Mouse (Mus musculus) limb, embryonic 15.5 days (tissue): Measurements from ENCODE around the gene Ephx1. TPM values are rescaled to one million over a fixed set of nuclear protein-coding genes. Genes with fewer than 3 reads are reported as not detected.
A peak's percentile ranks its signal among the peaks of the same experiment; 100 is the strongest.

Experiments used
- ATAC-seq: fragments of 200-750 bp; cut with Nextera tagmentation; 2 replicates; pipeline ENCODE4 v1.8.0; 2017; ENCODE audit warnings: low read depth, moderate TSS enrichment; ENCODE audit not compliant: insufficient number of reproducible peaks, low FRiP score, low TSS enrichment
- H3K27ac ChIP-seq: fragments of 300-500 bp; sonication (generic); 2 replicates; pipeline ENCODE4 v1.5.1; 2015; ENCODE audit warnings: moderate library complexity, mild to moderate bottlenecking, inconsistent platforms
- H3K27me3 ChIP-seq: fragments of 300-500 bp; sonication (generic); 2 replicates; pipeline ENCODE4 v1.6.1; 2015; ENCODE audit warnings: inconsistent platforms
- H3K36me3 ChIP-seq: fragments of 300-500 bp; sonication (generic); 2 replicates; pipeline ENCODE4 v1.6.1; 2015; ENCODE audit warnings: inconsistent platforms
- H3K4me1 ChIP-seq: fragments of 300-500 bp; sonication (generic); 2 replicates; pipeline ENCODE4 v1.6.1; 2015; ENCODE audit warnings: inconsistent platforms
- H3K4me2 ChIP-seq: fragments of 300-500 bp; sonication (generic); 2 replicates; pipeline ENCODE4 v1.6.1; 2015; ENCODE audit warnings: mild to moderate bottlenecking, inconsistent platforms
- H3K4me3 ChIP-seq: fragments of 300-500 bp; sonication (generic); 2 replicates; pipeline ENCODE4 v1.5.1; 2015; ENCODE audit warnings: mild to moderate bottlenecking, inconsistent platforms
- H3K9ac ChIP-seq: fragments of 300-500 bp; sonication (generic); 2 replicates; pipeline ENCODE4 v1.6.1; 2015; ENCODE audit warnings: inconsistent platforms
- H3K9me3 ChIP-seq: fragments of 300-500 bp; sonication (generic); 2 replicates; pipeline ENCODE4 v1.6.1; 2016; ENCODE audit warnings: inconsistent platforms
- WGBS: fragments of 180-500 bp; shearing (Covaris S2); methylation state at CpG from one replicate; pipeline ENCODE4 v1.1.7; 2015; 5-methylcytosine and 5-hydroxymethylcytosine counted together
- polyA plus RNA-seq: library from polyadenylated mRNA; unstranded; fragments of >200 nt; fragmentation: Nextera tagmentation; extraction: Ambion mirVana; gene quantifications from 2 replicates; pipeline ENCODE4 v1.2.1, GENCODE M21; 2015

The Ephx1 gene
- polyA plus RNA-seq, 1 experiment from 2014 or later, result 12.4 TPM

- no peak for ATAC-seq
- peaks cover 89% of the 10 kb centered on the region for H3K36me3 ChIP-seq
- 58% methylated on average over 3 of the region's 3 CpGs for WGBS
- no peak overlapping the region for H3K27ac ChIP-seq
- H3K4me3 ChIP-seq, result no peak overlapping the region
- H3K27me3 ChIP-seq, result no peaks in the 10 kb centered on the region
- no peaks in the 10 kb centered on the region for H3K9me3 ChIP-seq
- no peak overlapping the region for H3K9ac ChIP-seq
- no peak overlapping the region for H3K4me2 ChIP-seq
- 0 out of 2 replicates have a peak, but pooled peaks cover 2% of the 10 kb centered on the region for H3K4me1 ChIP-seq
These were observed 61.9 kb downstream of the Ephx1 start for GRCm38 (mm10) chr1:180958797-180959196.

- WGBS, result 77% methylated on average over 3 of the region's 3 CpGs
- Histone ChIP-seq H3K36me3 (peaks cover 87% of the 10 kb centered on the region), H3K27ac (no peak overlapping the region)
These were observed 62.7 kb downstream of the Ephx1 start for GRCm38 (mm10) chr1:180957989-180958388.

GRCm38 (mm10) chr1:180956973-180957381, 63.7 kb downstream of the Ephx1 start:
- no peak overlapping the region for H3K4me3 ChIP-seq
- H3K27ac ChIP-seq, result no peak overlapping the region
- 81% methylated on average over 8 of the region's 8 CpGs for WGBS
- ATAC-seq, result 0 out of 2 replicates have a peak, but pooled peaks have one; percentile 22
- peaks cover 88% of the 10 kb centered on the region for H3K36me3 ChIP-seq
- no peaks in the 10 kb centered on the region for H3K9me3 ChIP-seq
- no peaks in the 10 kb centered on the region for H3K27me3 ChIP-seq
- 0 out of 2 replicates have a peak, but pooled peaks cover 3% of the 10 kb centered on the region for H3K4me1 ChIP-seq
- H3K4me2 ChIP-seq, result no peak overlapping the region
- no peak overlapping the region for H3K9ac ChIP-seq

More at GRCm38 (mm10) chr1:180957989-180958388, 62.7 kb downstream of the Ephx1 start:
- Histone ChIP-seq H3K4me3 (no peak overlapping the region), H3K27me3 (no peaks in the 10 kb centered on the region), H3K9me3 (no peaks in the 10 kb centered on the region), H3K4me1 (0 out of 2 replicates have a peak, but pooled peaks cover 3% of the 10 kb centered on the region), H3K4me2 (no peak overlapping the region), H3K9ac (no peak overlapping the region)
- ATAC-seq, result no peak

GRCm38 (mm10) chr1:180956401-180956800, 64.3 kb downstream of the Ephx1 start:
- 94% methylated on average over 8 of the region's 8 CpGs for WGBS
- H3K4me3 ChIP-seq, result no peak overlapping the region
- H3K27ac ChIP-seq, result no peak overlapping the region
- 0 out of 2 replicates have a peak, but pooled peaks cover 3% of the 10 kb centered on the region for H3K4me1 ChIP-seq
- H3K9ac ChIP-seq, result no peak overlapping the region
- peaks cover 87% of the 10 kb centered on the region for H3K36me3 ChIP-seq
- no peak overlapping the region for H3K4me2 ChIP-seq
- no peak for ATAC-seq
- H3K27me3 ChIP-seq, result no peaks in the 10 kb centered on the region
- H3K9me3 ChIP-seq, result no peaks in the 10 kb centered on the region

GRCm38 (mm10) chr1:180952808-180953207, 67.9 kb downstream of the Ephx1 start:
- Histone ChIP-seq H3K36me3 (peaks cover 85% of the 10 kb centered on the region), H3K4me2 (no peak overlapping the region)

GRCm38 (mm10) chr1:180952085-180952746, 68.5 kb downstream of the Ephx1 start:
- H3K9ac ChIP-seq, result no peak overlapping the region
- ATAC-seq, result no peak
- no peaks in the 10 kb centered on the region for H3K27me3 ChIP-seq
- peaks cover 82% of the 10 kb centered on the region for H3K36me3 ChIP-seq
- WGBS, result 69% methylated on average over 6 of the region's 6 CpGs
- no peak overlapping the region for H3K4me2 ChIP-seq
- H3K4me1 ChIP-seq, result 0 out of 2 replicates have a peak, but pooled peaks cover 3% of the 10 kb centered on the region
- no peak overlapping the region for H3K4me3 ChIP-seq
- no peak overlapping the region for H3K27ac ChIP-seq
- no peaks in the 10 kb centered on the region for H3K9me3 ChIP-seq

More at GRCm38 (mm10) chr1:180952808-180953207, 67.9 kb downstream of the Ephx1 start:
- no peaks in the 10 kb centered on the region for H3K27me3 ChIP-seq
- no peak overlapping the region for H3K9ac ChIP-seq
- ATAC-seq, result no peak
- H3K27ac ChIP-seq, result no peak overlapping the region
- WGBS, result 83% methylated on average over 5 of the region's 5 CpGs
- H3K4me1 ChIP-seq, result 0 out of 2 replicates have a peak, but pooled peaks cover 3% of the 10 kb centered on the region
- H3K4me3 ChIP-seq, result no peak overlapping the region
- no peaks in the 10 kb centered on the region for H3K9me3 ChIP-seq

GRCm38 (mm10) chr1:180946448-180946847, 74.3 kb downstream of the Ephx1 start:
- peaks cover 48% of the 10 kb centered on the region for H3K4me1 ChIP-seq
- no peak overlapping the region for H3K9ac ChIP-seq
- no peaks in the 10 kb centered on the region for H3K9me3 ChIP-seq
- no peak for ATAC-seq
- peak overlapping the region; percentile 44; the same call in 1 of the 2 replicates for H3K4me2 ChIP-seq
- H3K27ac ChIP-seq, result peak overlapping the region; percentile 94; the same call in 1 of the 2 replicates
- peaks cover 31% of the 10 kb centered on the region for H3K36me3 ChIP-seq
- no peak overlapping the region for H3K4me3 ChIP-seq
- 87% methylated on average over 6 of the region's 6 CpGs for WGBS
- no peaks in the 10 kb centered on the region for H3K27me3 ChIP-seq

GRCm38 (mm10) chr1:180945001-180945980, 75.4 kb downstream of the Ephx1 start:
- Histone ChIP-seq H3K4me3 (peak overlapping the region; percentile 24), H3K27me3 (no peaks in the 10 kb centered on the region)

GRCm38 (mm10) chr1:180944553-180944952, 76.2 kb downstream of the Ephx1 start:
- Histone ChIP-seq H3K27me3 (no peaks in the 10 kb centered on the region), H3K9me3 (no peaks in the 10 kb centered on the region), H3K4me3 (peak overlapping the region; percentile 24; the same call in 1 of the 2 replicates), H3K4me1 (peaks cover 53% of the 10 kb centered on the region), H3K27ac (peak overlapping the region; percentile 94), H3K4me2 (peak overlapping the region; percentile 44), H3K9ac (no peak overlapping the region), H3K36me3 (peaks cover 20% of the 10 kb centered on the region)
- WGBS, result 69% methylated on average over 4 of the region's 4 CpGs
- no peak for ATAC-seq

More at GRCm38 (mm10) chr1:180945001-180945980, 75.4 kb downstream of the Ephx1 start:
- H3K9me3 ChIP-seq, result no peaks in the 10 kb centered on the region
- H3K36me3 ChIP-seq, result peaks cover 27% of the 10 kb centered on the region
- peaks cover 53% of the 10 kb centered on the region for H3K4me1 ChIP-seq
- WGBS, result 18% methylated on average over 20 of the region's 20 CpGs
- peak; percentile 93 for ATAC-seq
- no peak overlapping the region for H3K9ac ChIP-seq
- H3K27ac ChIP-seq, result peak overlapping the region; percentile 94
- peak overlapping the region; percentile 44 for H3K4me2 ChIP-seq

GRCm38 (mm10) chr1:180943896-180944295, 76.8 kb downstream of the Ephx1 start:
- WGBS, result 71% methylated on average over 1 of the region's 1 CpGs
- Histone ChIP-seq H3K4me3 (peak overlapping the region; percentile 86; the same call in 1 of the 2 replicates), H3K36me3 (peaks cover 13% of the 10 kb centered on the region), H3K27ac (peak overlapping the region; percentile 94), H3K4me2 (peak overlapping the region; percentile 83), H3K27me3 (no peaks in the 10 kb centered on the region), H3K4me1 (peaks cover 53% of the 10 kb centered on the region), H3K9me3 (no peaks in the 10 kb centered on the region), H3K9ac (no peak overlapping the region)
- ATAC-seq, result no peak

GRCm38 (mm10) chr1:180943032-180943644, 77.6 kb downstream of the Ephx1 start:
- Histone ChIP-seq H3K27ac (peak overlapping the region; percentile 94), H3K36me3 (peaks cover 6% of the 10 kb centered on the region), H3K4me3 (peak overlapping the region; percentile 86), H3K27me3 (no peaks in the 10 kb centered on the region), H3K4me1 (peaks cover 53% of the 10 kb centered on the region), H3K9ac (peak overlapping the region; percentile 72; the same call in 1 of the 2 replicates), H3K9me3 (no peaks in the 10 kb centered on the region), H3K4me2 (peak overlapping the region; percentile 83)
- WGBS, result 33% methylated on average over 11 of the region's 11 CpGs
- ATAC-seq, result 0 out of 2 replicates have a peak, but pooled peaks have one; percentile 17
